Mouse (Mus musculus): ENCODE data around the gene Man1b1. TPM values are rescaled to one million over a fixed set of nuclear protein-coding genes. Genes with fewer than 3 reads are reported as not detected.

The Man1b1 gene
- total RNA-seq, 1 experiment: 73.0 TPM

DNA sequence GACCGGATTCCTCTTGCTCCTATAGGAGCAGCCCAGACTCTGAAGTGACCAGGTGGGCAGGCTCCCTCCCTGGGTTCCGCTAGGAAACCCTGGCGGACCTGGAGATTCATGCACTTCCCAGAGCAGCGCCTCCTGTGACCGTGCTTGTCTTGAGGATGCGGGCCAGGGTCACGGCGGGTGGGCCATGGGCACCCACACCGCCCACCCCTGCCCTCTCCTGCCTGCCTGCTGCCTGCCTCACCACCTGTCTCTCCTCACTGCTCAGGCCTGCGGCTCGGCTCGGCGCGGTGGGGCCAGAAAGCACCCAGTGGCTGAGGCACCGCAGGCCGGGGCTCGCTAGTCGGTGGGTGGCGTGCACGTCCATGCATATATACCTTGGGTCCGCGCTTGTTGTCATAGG, 21.2 kb upstream of the Man1b1 start:
- Histone ChIP-seq H3K36me3 (ENCODE audit: control insufficient read depth, insufficient read depth, low read length, poor library complexity, severe bottlenecking) (no peaks in the 10 kb centered on the region), H3K9ac (ENCODE audit: insufficient read depth, low read depth, low read length, poor library complexity, severe bottlenecking) (peak overlapping the region; percentile 64), H3K27ac (ENCODE audit: insufficient read depth, low read depth, low read length, poor library complexity, severe bottlenecking) (no peak overlapping the region), H3K4me1 (ENCODE audit: control insufficient read depth in 2 of 2, insufficient read depth in 2 of 2, low read length in 2 of 2, poor library complexity in 1 of 2) (peaks cover 3 to 16% of the 10 kb centered on the region in 2 experiments; a peak in 3 of 4 replicates), H3K4me3 (ENCODE audit: insufficient read depth in 1 of 2, low read depth in 1 of 2, low read length in 2 of 2, poor library complexity in 1 of 2, severe bottlenecking in 1 of 2) (peak overlapping the region; percentile 64 to 82), H3K9me3 (ENCODE audit: control insufficient read depth, insufficient read depth, low read depth, low read length) (no peaks in the 10 kb centered on the region)
- in situ Hi-C loops (cut with MboI; ENCODE audit: low sequenced_read_pairs in 2 of 2, unreplicated experiment in 2 of 2): no loop called here
- TF ChIP-seq ZNF384 (IDR thresholded peaks at IDR 0.05; ENCODE audit: low read depth, low read length): no peak
- DNase-seq (ENCODE audit: low read depth, low spot score): no peak

DNA sequence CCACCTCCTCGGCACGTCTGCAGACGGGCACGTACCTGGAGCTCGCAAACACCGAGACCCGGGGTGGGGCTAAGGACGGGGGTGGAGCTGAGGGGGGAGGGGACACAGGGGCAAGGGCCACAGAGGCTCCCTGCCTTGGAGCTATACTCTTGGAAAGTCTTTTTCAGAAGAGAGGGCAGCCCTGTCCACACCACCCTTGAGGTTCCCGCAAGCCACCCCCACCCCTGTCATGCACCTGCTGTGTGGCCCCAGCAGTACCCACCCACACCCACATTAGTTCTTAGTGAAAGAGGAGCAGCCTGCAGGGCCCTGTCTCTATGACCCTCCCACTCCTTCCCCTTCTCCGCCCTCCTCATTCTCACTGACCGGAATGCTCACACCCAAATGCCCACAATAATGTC, 20.6 kb upstream of the Man1b1 start:
- H3K9me3 ChIP-seq (ENCODE audit: control insufficient read depth, insufficient read depth, low read depth, low read length): no peaks in the 10 kb centered on the region
- H3K4me1 ChIP-seq (ENCODE audit: control insufficient read depth in 2 of 2, insufficient read depth in 2 of 2, low read length in 2 of 2, poor library complexity in 1 of 2): peaks cover 3 to 16% of the 10 kb centered on the region in 2 experiments; a peak in 3 of 4 replicates
- H3K27ac ChIP-seq (ENCODE audit: insufficient read depth, low read depth, low read length, poor library complexity, severe bottlenecking): no peak overlapping the region
- H3K9ac ChIP-seq (ENCODE audit: insufficient read depth, low read depth, low read length, poor library complexity, severe bottlenecking): no peak overlapping the region
- DNase-seq (ENCODE audit: low read depth, low spot score): no peak
- in situ Hi-C loops (cut with MboI; ENCODE audit: low sequenced_read_pairs in 2 of 2, unreplicated experiment in 2 of 2): no loop called here
- TF ChIP-seq ZC3H11A (IDR thresholded peaks at IDR 0.05; ENCODE audit: borderline replicate concordance, low read depth, low read length) (no peak), ZNF384 (IDR thresholded peaks at IDR 0.05; ENCODE audit: low read depth, low read length) (no peak), MAFK (IDR thresholded peaks at IDR 0.05; ENCODE audit: insufficient read depth, low read depth, low read length) (no peak), HCFC1 (IDR thresholded peaks at IDR 0.05; ENCODE audit: borderline replicate concordance, insufficient read depth, low read length) (no peak), CHD2 (IDR thresholded peaks at IDR 0.05; ENCODE audit: low read depth, low read length) (no peak)
- H3K36me3 ChIP-seq (ENCODE audit: control insufficient read depth, insufficient read depth, low read length, poor library complexity, severe bottlenecking): no peaks in the 10 kb centered on the region
- peak overlapping the region; percentile 64 to 82 for H3K4me3 ChIP-seq (ENCODE audit: insufficient read depth in 1 of 2, low read depth in 1 of 2, low read length in 2 of 2, poor library complexity in 1 of 2, severe bottlenecking in 1 of 2)

DNA sequence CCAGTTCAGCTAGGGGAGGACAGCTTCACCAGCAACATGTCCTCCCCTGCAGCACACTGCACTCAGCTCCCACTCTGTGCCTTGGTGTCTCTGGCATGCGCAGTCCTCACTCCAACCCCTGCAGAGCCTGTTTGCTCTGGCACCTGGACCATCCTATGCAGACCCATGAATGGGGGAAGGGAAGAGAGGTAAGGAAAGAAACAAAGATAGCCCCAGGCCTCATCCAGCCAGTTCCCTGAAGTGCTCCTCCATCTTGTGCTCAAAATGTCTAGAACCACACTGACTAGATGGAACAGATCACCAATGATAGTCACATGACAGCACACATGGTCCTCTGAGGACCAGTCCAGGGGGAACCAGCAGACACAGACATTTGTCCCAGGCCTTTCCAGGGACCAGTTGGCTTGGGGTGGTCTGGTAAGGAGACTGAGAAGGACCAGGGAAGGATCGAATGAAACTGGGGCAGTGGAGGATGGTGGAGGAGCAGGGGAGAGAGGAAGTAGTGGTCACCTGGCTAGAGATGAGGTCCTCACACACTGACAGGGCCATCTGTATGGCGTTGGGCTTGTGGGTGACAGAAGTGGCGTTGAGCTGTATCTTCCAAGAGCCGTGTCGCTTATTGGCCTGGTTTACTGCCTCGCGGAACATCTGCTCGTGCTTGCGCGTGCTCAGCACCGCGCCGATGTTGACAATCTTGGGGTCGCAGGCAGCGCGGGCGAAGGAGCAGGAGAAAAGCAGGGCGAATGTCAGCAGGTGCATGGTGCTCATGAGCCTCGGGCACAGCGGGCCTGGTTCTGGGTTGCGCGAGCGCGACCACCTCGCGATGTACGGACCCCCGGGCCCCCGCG, 13.8 kb upstream of the Man1b1 start:
- in situ Hi-C loops (cut with MboI; ENCODE audit: low sequenced_read_pairs in 2 of 2, unreplicated experiment in 2 of 2): no loop called here

DNA sequence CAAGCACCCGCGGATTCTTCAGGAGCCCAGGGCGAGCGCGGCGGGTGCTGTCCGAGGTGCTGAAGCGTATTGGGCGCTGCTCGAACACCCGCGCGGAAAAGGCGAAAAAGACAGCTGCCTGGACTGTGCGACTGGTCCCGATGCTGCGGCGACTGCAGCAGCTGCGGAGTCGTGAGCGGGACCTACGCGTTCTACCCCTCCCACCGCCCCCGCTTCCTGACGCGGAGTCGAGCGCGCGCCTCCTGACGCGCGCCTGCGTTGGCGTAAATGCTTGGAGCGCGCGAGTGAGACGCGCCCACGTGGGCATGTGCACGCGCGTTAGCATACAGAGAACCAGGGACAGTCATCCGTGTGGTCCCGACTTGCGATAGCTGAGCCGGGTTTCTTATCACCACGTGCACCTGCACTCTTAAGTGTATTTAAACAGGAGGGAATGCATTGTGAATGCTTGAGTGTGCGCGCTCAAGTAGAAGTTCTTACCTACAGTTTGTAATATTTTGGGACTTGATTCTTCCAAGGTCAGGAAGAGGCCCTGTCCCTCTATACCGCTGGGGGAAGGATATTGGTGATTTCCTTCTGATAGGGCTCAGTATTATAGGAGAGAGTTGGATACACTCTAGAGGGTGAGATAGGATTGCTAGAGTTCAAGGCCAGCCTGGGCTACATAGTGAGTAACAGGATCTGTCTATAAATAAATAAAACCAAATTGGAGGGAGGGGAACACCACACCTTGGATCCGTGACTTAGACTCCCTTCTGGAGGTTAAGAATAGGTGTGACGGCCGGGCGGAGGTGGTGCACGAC, 13.0 kb upstream of the Man1b1 start, which contains the start of gene Grin1:
Grin1 (minus strand) TSS at position 217 of the 803 bp plus-strand sequence.
- no peak for TF ChIP-seq CHD2 (IDR thresholded peaks at IDR 0.05; ENCODE audit: low read depth, low read length)
- TF ChIP-seq MAFK (IDR thresholded peaks at IDR 0.05; ENCODE audit: insufficient read depth, low read depth, low read length): 0 out of 2 replicates have a peak, but pooled peaks have one; percentile 17
- peak; percentile 59 for DNase-seq (ENCODE audit: low read depth, low spot score)
- H3K4me1 ChIP-seq (ENCODE audit: control insufficient read depth in 2 of 2, insufficient read depth in 2 of 2, low read length in 2 of 2, poor library complexity in 1 of 2): peaks cover 3 to 4% of the 10 kb centered on the region in 2 experiments; a peak in 3 of 4 replicates
- peak within 1 kb of the TSS; percentile 64 to 76 for H3K4me3 ChIP-seq (ENCODE audit: insufficient read depth in 1 of 2, low read depth in 1 of 2, low read length in 2 of 2, poor library complexity in 1 of 2, severe bottlenecking in 1 of 2)
- no peak within 1 kb of the TSS for H3K9ac ChIP-seq (ENCODE audit: insufficient read depth, low read depth, low read length, poor library complexity, severe bottlenecking)
- H3K36me3 ChIP-seq (ENCODE audit: control insufficient read depth, insufficient read depth, low read length, poor library complexity, severe bottlenecking): no peaks in the 10 kb centered on the region
- no peak within 1 kb of the TSS for H3K27ac ChIP-seq (ENCODE audit: insufficient read depth, low read depth, low read length, poor library complexity, severe bottlenecking)
- in situ Hi-C loops (cut with MboI; ENCODE audit: low sequenced_read_pairs in 2 of 2, unreplicated experiment in 2 of 2): no loop called here
- no peaks in the 10 kb centered on the region for H3K9me3 ChIP-seq (ENCODE audit: control insufficient read depth, insufficient read depth, low read depth, low read length)

More for the DNA sequence above, 13.8 kb upstream of the Man1b1 start:
- Histone ChIP-seq H3K9ac (ENCODE audit: insufficient read depth, low read depth, low read length, poor library complexity, severe bottlenecking) (no peak overlapping the region), H3K4me1 (ENCODE audit: control insufficient read depth in 2 of 2, insufficient read depth in 2 of 2, low read length in 2 of 2, poor library complexity in 1 of 2) (peaks cover 3 to 4% of the 10 kb centered on the region in 2 experiments; a peak in 3 of 4 replicates), H3K9me3 (ENCODE audit: control insufficient read depth, insufficient read depth, low read depth, low read length) (no peaks in the 10 kb centered on the region), H3K36me3 (ENCODE audit: control insufficient read depth, insufficient read depth, low read length, poor library complexity, severe bottlenecking) (no peaks in the 10 kb centered on the region), H3K4me3 (ENCODE audit: insufficient read depth in 1 of 2, low read depth in 1 of 2, low read length in 2 of 2, poor library complexity in 1 of 2, severe bottlenecking in 1 of 2) (peak overlapping the region; percentile 64 to 76), H3K27ac (ENCODE audit: insufficient read depth, low read depth, low read length, poor library complexity, severe bottlenecking) (no peak overlapping the region)
- TF ChIP-seq HCFC1 (IDR thresholded peaks at IDR 0.05; ENCODE audit: borderline replicate concordance, insufficient read depth, low read length) (no peak), MAFK (IDR thresholded peaks at IDR 0.05; ENCODE audit: insufficient read depth, low read depth, low read length) (no peak), ZNF384 (IDR thresholded peaks at IDR 0.05; ENCODE audit: low read depth, low read length) (no peak)
- no peak for DNase-seq (ENCODE audit: low read depth, low spot score)
